Mouse (Mus musculus): ENCODE measurements around the gene Fmod. TPM values are rescaled to one million over a fixed set of nuclear protein-coding genes. Genes with fewer than 3 reads are reported as not detected.

Fmod gene
- polyA plus RNA-seq, 1 experiment from 2014 or later = 2.2 TPM

- Histone ChIP-seq H3K36me3 (no peaks in the 10 kb centered on the region), H3K4me2 (peak overlapping the region; percentile 76), H3K4me1 (replicated peaks) (peaks cover 89% of the 10 kb centered on the region), H3K27ac (peak overlapping the region; percentile 98), H3K9me3 (replicated peaks) (no peaks in the 10 kb centered on the region), H3K27me3 (peaks cover 3% of the 10 kb centered on the region; the same call in 1 of the 2 replicates), H3K4me3 (replicated peaks) (no peak overlapping the region), H3K9ac (peak overlapping the region; percentile 79)
- WGBS (ENCODE audit: insufficient replicate concordance) = 82% methylated on average over 7 of the region's 7 CpGs
- ATAC-seq (ENCODE audit: low read depth) (no peak), DNase-seq (no peak)
Measured at GRCm38 (mm10) chr1:134097080-134097855, 60.2 kb downstream of the Fmod start.

Other genes starting within 250 kb of the Fmod start
- 27.5 and 28.8 TPM in 2 replicates for gene Atp2b4, start 236.2 kb upstream of the Fmod start, polyA plus RNA-seq (2015; fragmentation: Nextera tagmentation; extraction: Ambion mirVana)
- 0.07 and 0.22 TPM in 2 replicates for gene Optc, start 129.3 kb upstream of the Fmod start, polyA plus RNA-seq (2015; fragmentation: Nextera tagmentation; extraction: Ambion mirVana)
- gene Prelp, start 115.8 kb upstream of the Fmod start, polyA plus RNA-seq (2015; fragmentation: Nextera tagmentation; extraction: Ambion mirVana) = 1.7 and 2.6 TPM in 2 replicates
- gene Btg2, start 41.9 kb downstream of the Fmod start, polyA plus RNA-seq (2015; fragmentation: Nextera tagmentation; extraction: Ambion mirVana) = 79.6 and 89.1 TPM in 2 replicates
- gene Chit1, start 74.0 kb downstream of the Fmod start, polyA plus RNA-seq (2015; fragmentation: Nextera tagmentation; extraction: Ambion mirVana) = 0.08 and 0.12 TPM in 2 replicates
- 1.8 and 2.4 TPM in 2 replicates for gene Chil1, start 144.9 kb downstream of the Fmod start, polyA plus RNA-seq (2015; fragmentation: Nextera tagmentation; extraction: Ambion mirVana)
- 1.6 and 1.9 TPM in 2 replicates for gene Mybph, start 156.2 kb downstream of the Fmod start, polyA plus RNA-seq (2015; fragmentation: Nextera tagmentation; extraction: Ambion mirVana)
- gene Adora1, start 198.2 kb downstream of the Fmod start, polyA plus RNA-seq (2015; fragmentation: Nextera tagmentation; extraction: Ambion mirVana) = 0.12 and 0.13 TPM in 2 replicates